In the genomic region with DNA sequence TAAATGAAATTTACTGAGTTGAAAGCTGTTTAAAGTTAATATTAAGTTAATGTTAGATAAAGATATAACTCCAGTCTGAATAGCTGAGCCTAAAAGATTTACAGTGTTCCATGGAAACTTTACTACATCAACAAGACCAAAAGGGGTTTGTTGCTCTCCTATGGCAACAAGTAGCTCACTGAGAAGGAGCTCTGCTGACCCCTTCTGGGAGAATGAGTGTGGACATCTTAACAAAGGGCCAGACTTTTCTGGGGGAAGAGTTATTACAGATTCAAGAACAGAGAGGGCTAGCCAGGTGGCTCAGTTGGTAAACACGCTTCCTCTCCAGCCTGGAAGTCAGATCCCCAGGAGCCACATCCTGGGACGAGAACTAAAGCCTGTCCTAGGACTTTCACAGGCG, we compare ENCODE assay signal across 8 mouse cellular contexts. TPM values are rescaled to one million over a fixed set of nuclear protein-coding genes. Genes with fewer than 3 reads are reported as not detected.
DNase-seq lines count a peak whose midpoint lies in the region; ATAC-seq and TF ChIP-seq lines count a peak whose summit lies in the region.

No protein-coding gene starts in this region.

- H3K36me3 ChIP-seq in forebrain, postnatal 0 days (ENCODE audit: insufficient read depth): no peaks in the 10 kb centered on the region
- H3K36me3 ChIP-seq in hindbrain, embryonic 14.5 days (replicated peaks; ENCODE audit: control insufficient read depth, insufficient read depth): no peaks in the 10 kb centered on the region
- H3K36me3 ChIP-seq in midbrain, embryonic 15.5 days (replicated peaks): no peaks in the 10 kb centered on the region

- TF ChIP-seq CTCF in forebrain, postnatal 0 days (IDR thresholded peaks at IDR 0.05; ENCODE audit: low read depth): peak; percentile 80

- ATAC-seq in forebrain, postnatal 0 days: peak; percentile 80; the same call in 1 of the 2 replicates
- ATAC-seq in hindbrain, embryonic 14.5 days (ENCODE audit: low FRiP score): no peak
- 0 out of 2 replicates have a peak, but pooled peaks have one; percentile 39 for ATAC-seq in midbrain, embryonic 15.5 days (replicated peaks)

- H3K9ac ChIP-seq in forebrain, postnatal 0 days: no peak overlapping the region
- no peak overlapping the region for H3K9ac ChIP-seq in hindbrain, embryonic 14.5 days
- no peak overlapping the region for H3K9ac ChIP-seq in midbrain, embryonic 15.5 days

- no peak overlapping the region for H3K27ac ChIP-seq in forebrain, postnatal 0 days (ENCODE audit: low read depth, low read length)
- no peak overlapping the region for H3K27ac ChIP-seq in hindbrain, embryonic 14.5 days
- H3K27ac ChIP-seq in midbrain, embryonic 15.5 days: no peak overlapping the region

- WGBS in forebrain, postnatal 0 days: 35% methylated on average over 3 of the region's 3 CpGs
- WGBS in hindbrain, embryonic 14.5 days: 34% methylated on average over 3 of the region's 3 CpGs
- 30% methylated on average over 3 of the region's 3 CpGs for WGBS in midbrain, embryonic 15.5 days

- H3K4me3 ChIP-seq in forebrain, postnatal 0 days (ENCODE audit: low read depth, low read length): no peak overlapping the region
- no peak overlapping the region for H3K4me3 ChIP-seq in hindbrain, embryonic 14.5 days (replicated peaks; ENCODE audit: low read length)
- H3K4me3 ChIP-seq in midbrain, embryonic 15.5 days: no peak overlapping the region

- H3K4me2 ChIP-seq in forebrain, postnatal 0 days (ENCODE audit: low read depth): no peak overlapping the region
- no peak overlapping the region for H3K4me2 ChIP-seq in hindbrain, embryonic 14.5 days (replicated peaks)
- H3K4me2 ChIP-seq in midbrain, embryonic 15.5 days: no peak overlapping the region

- H3K27me3 ChIP-seq in forebrain, postnatal 0 days (ENCODE audit: insufficient read depth, low read length): no peaks in the 10 kb centered on the region
- no peaks in the 10 kb centered on the region for H3K27me3 ChIP-seq in hindbrain, embryonic 14.5 days (ENCODE audit: control insufficient read depth, insufficient read depth, low read length)
- no peaks in the 10 kb centered on the region for H3K27me3 ChIP-seq in midbrain, embryonic 15.5 days (replicated peaks)

- H3K4me1 ChIP-seq in forebrain, postnatal 0 days (ENCODE audit: insufficient read depth): no peaks in the 10 kb centered on the region
- no peaks in the 10 kb centered on the region for H3K4me1 ChIP-seq in hindbrain, embryonic 14.5 days (replicated peaks; ENCODE audit: control insufficient read depth, insufficient read depth, low read length)
- no peaks in the 10 kb centered on the region for H3K4me1 ChIP-seq in midbrain, embryonic 15.5 days

- DNase-seq in thymus, postnatal 25 days: peak; percentile 12
- DNase-seq in thymus, postnatal 36 days: no peak
- DNase-seq in c-Kit-positive CD71-positive TER-119-negative erythroid progenitor cells, embryonic 14.5 days (ENCODE audit: low read depth): peak; percentile 6
- DNase-seq in forebrain, postnatal 0 days: peak; percentile 78
- DNase-seq in hindbrain, embryonic 14.5 days (ENCODE audit: low spot score): peak; percentile 80
- DNase-seq in layer of hippocampus, postnatal 36 days: peak; percentile 12 to 22
- peak; percentile 42 to 48 for DNase-seq in urinary bladder, postnatal 36 days (ENCODE audit: low spot score in 2 of 2)

- no peaks in the 10 kb centered on the region for H3K9me3 ChIP-seq in forebrain, postnatal 0 days (ENCODE audit: low read length)
- no peaks in the 10 kb centered on the region for H3K9me3 ChIP-seq in hindbrain, embryonic 14.5 days (ENCODE audit: control insufficient read depth, low read length)
- H3K9me3 ChIP-seq in midbrain, embryonic 15.5 days: no peaks in the 10 kb centered on the region

RNA-seq across cellular contexts. Expression of gene Otud4, which starts 54.5 kb away (rescaled TPM):
- total RNA-seq in forebrain, postnatal 0 days (2014; rRNA removed): 30.4 and 37.6 TPM in 2 replicates
- polyA plus RNA-seq in forebrain, postnatal 0 days (2015; fragmentation: Nextera tagmentation; extraction: Ambion mirVana): 4.5 and 6.3 TPM in 2 replicates
- 18.1 and 20.9 TPM in 2 replicates for polyA plus RNA-seq in hindbrain, embryonic 14.5 days (2014; fragmentation: Nextera tagmentation; extraction: Ambion mirVana)
- 10 to 100 TPM; 37.4 to 41.9 TPM for total RNA-seq in layer of hippocampus, postnatal 36 days (2021)
- 9.5 and 10.6 TPM in 2 replicates for polyA plus RNA-seq in midbrain, embryonic 15.5 days (2015; fragmentation: Nextera tagmentation; extraction: Ambion mirVana)

Comparison
In these comparisons a context has a peak if more than half of its experiments do, and no peak if none do; other contexts are left out.
1. DNase-seq: peak in thymus, postnatal 25 days (single experiment), c-Kit-positive CD71-positive TER-119-negative erythroid progenitor cells, embryonic 14.5 days (single experiment), forebrain, postnatal 0 days (single experiment), hindbrain, embryonic 14.5 days (single experiment), layer of hippocampus, postnatal 36 days (2 of 2) and urinary bladder, postnatal 36 days (2 of 2); none in thymus, postnatal 36 days (0 of 2).